Comparison of ENCODE assay signal across 25 mouse cellular contexts in the genomic region with DNA sequence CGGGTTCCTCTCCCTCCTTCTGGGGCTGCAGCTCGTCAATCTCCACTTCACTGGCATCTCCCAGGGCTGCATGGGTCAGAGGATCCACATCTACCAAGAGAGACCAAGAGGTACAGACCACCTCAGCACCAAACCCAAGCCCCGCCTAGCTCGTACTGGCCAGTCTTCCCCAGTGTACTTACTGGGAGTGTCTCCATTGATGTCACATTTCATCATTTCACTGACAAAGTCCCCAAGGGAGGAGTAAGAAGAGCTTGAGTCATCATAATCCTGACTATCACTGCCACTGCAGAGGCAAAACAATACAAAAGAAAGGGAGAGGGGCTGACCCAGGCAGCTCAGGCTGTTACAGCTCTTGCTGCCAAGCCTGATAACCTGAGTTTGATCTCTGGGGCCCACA. TPM values are rescaled to one million over a fixed set of nuclear protein-coding genes. Genes with fewer than 3 reads are reported as not detected.
DNase-seq lines count a peak whose midpoint lies in the region; ATAC-seq and TF ChIP-seq lines count a peak whose summit lies in the region.
"Had no signal": no experiment of that assay in that cellular context is flagged by ENCODE, and none has a peak within 500 bp of the region (broad histone marks: within the 10 kb centered on the region; RNA-seq: fewer than 3 reads in every experiment).

No protein-coding gene starts in this region.

- no peaks in the 10 kb centered on the region for H3K27me3 ChIP-seq in liver, embryonic 12.5 days (replicated peaks)
- no peaks in the 10 kb centered on the region for H3K27me3 ChIP-seq in liver, postnatal 0 days (ENCODE audit: insufficient read depth, low read length)
- H3K27me3 ChIP-seq in stomach, embryonic 14.5 days (ENCODE audit: control insufficient read depth, insufficient read depth, low read length), result no peaks in the 10 kb centered on the region
- no peaks in the 10 kb centered on the region for H3K27me3 ChIP-seq in stomach, postnatal 0 days (ENCODE audit: control insufficient read depth, insufficient read depth, low read length)
- no peaks in the 10 kb centered on the region for H3K27me3 ChIP-seq in forebrain, postnatal 0 days (ENCODE audit: insufficient read depth, low read length)
- H3K27me3 ChIP-seq: embryonic facial prominence, embryonic 13.5 days; embryonic facial prominence, embryonic 15.5 days; forebrain, embryonic 12.5 days had no signal

- H3K4me2 ChIP-seq in liver, embryonic 12.5 days, result no peak overlapping the region
- H3K4me2 ChIP-seq in liver, postnatal 0 days (ENCODE audit: low read depth, low read length), result no peak overlapping the region
- no peak overlapping the region for H3K4me2 ChIP-seq in stomach, embryonic 14.5 days (replicated peaks; ENCODE audit: low read depth, low read length)
- H3K4me2 ChIP-seq in stomach, postnatal 0 days (replicated peaks; ENCODE audit: low read depth), result no peak overlapping the region
- no peak overlapping the region for H3K4me2 ChIP-seq in forebrain, postnatal 0 days (ENCODE audit: low read depth)
- H3K4me2 ChIP-seq: embryonic facial prominence, embryonic 13.5 days; embryonic facial prominence, embryonic 15.5 days; forebrain, embryonic 12.5 days had no signal

- H3K4me1 ChIP-seq in liver, embryonic 12.5 days, result peaks cover 31% of the 10 kb centered on the region
- no peaks in the 10 kb centered on the region for H3K4me1 ChIP-seq in liver, postnatal 0 days (ENCODE audit: insufficient read depth)
- H3K4me1 ChIP-seq in stomach, embryonic 14.5 days (ENCODE audit: control insufficient read depth, insufficient read depth, low read length), result no peaks in the 10 kb centered on the region
- no peaks in the 10 kb centered on the region for H3K4me1 ChIP-seq in stomach, postnatal 0 days (replicated peaks; ENCODE audit: control insufficient read depth, insufficient read depth)
- H3K4me1 ChIP-seq in forebrain, postnatal 0 days (ENCODE audit: insufficient read depth), result no peaks in the 10 kb centered on the region
- H3K4me1 ChIP-seq: embryonic facial prominence, embryonic 13.5 days; embryonic facial prominence, embryonic 15.5 days; forebrain, embryonic 10.5 days; forebrain, embryonic 12.5 days had no signal

- 64% methylated on average over 4 of the region's 4 CpGs for WGBS in liver, embryonic 12.5 days (ENCODE audit: insufficient replicate concordance)
- WGBS in liver, postnatal 0 days (ENCODE audit: insufficient replicate concordance), result 81% methylated on average over 4 of the region's 4 CpGs
- WGBS in stomach, embryonic 14.5 days, result 66% methylated on average over 4 of the region's 4 CpGs
- 56% methylated on average over 4 of the region's 4 CpGs for WGBS in stomach, postnatal 0 days
- WGBS in forebrain, postnatal 0 days, result 76% methylated on average over 4 of the region's 4 CpGs

- H3K9ac ChIP-seq in liver, embryonic 12.5 days, result no peak overlapping the region
- no peak overlapping the region for H3K9ac ChIP-seq in liver, postnatal 0 days (replicated peaks)
- no peak overlapping the region for H3K9ac ChIP-seq in stomach, embryonic 14.5 days (replicated peaks; ENCODE audit: low read depth, low read length)
- no peak overlapping the region for H3K9ac ChIP-seq in stomach, postnatal 0 days (ENCODE audit: low read length)
- no peak overlapping the region for H3K9ac ChIP-seq in forebrain, postnatal 0 days
- H3K9ac ChIP-seq: embryonic facial prominence, embryonic 13.5 days; embryonic facial prominence, embryonic 15.5 days; forebrain, embryonic 12.5 days had no signal

- DNase-seq in liver, postnatal 0 days, result no peak
- peak; percentile 79 for DNase-seq in MN1 (ENCODE audit: low spot score)
- DNase-seq in stomach, postnatal 0 days (ENCODE audit: low spot score), result no peak
- DNase-seq in lung, postnatal 10 days, result no peak
- no peak for DNase-seq in forebrain, postnatal 0 days
- no peak for DNase-seq in layer of hippocampus, adult 9-11 months
- DNase-seq: adrenal gland, adult 8-10 months; adrenal gland, postnatal 14 days; adrenal gland, postnatal 36 days; cerebellum, adult 11-12 months; cerebellum, adult 2 months; cerebellum, adult 9-10 months; cerebellum, postnatal 14 days; cerebellum, postnatal 36 days; embryo, embryonic 11 days had no signal

- no peak overlapping the region for H3K4me3 ChIP-seq in liver, embryonic 12.5 days
- H3K4me3 ChIP-seq in liver, postnatal 0 days (ENCODE audit: low read depth, low read length), result no peak overlapping the region
- no peak overlapping the region for H3K4me3 ChIP-seq in stomach, embryonic 14.5 days (ENCODE audit: low read depth, low read length)
- H3K4me3 ChIP-seq in stomach, postnatal 0 days (ENCODE audit: low read depth, low read length), result no peak overlapping the region
- H3K4me3 ChIP-seq in forebrain, postnatal 0 days (ENCODE audit: low read depth, low read length), result no peak overlapping the region
- H3K4me3 ChIP-seq: embryonic facial prominence, embryonic 13.5 days; embryonic facial prominence, embryonic 15.5 days; erythroblast, embryonic 14.5 days; forebrain, embryonic 10.5 days; forebrain, embryonic 12.5 days had no signal

- H3K9me3 ChIP-seq in liver, embryonic 12.5 days (replicated peaks), result no peaks in the 10 kb centered on the region
- no peaks in the 10 kb centered on the region for H3K9me3 ChIP-seq in liver, postnatal 0 days (ENCODE audit: low read length)
- H3K9me3 ChIP-seq in stomach, embryonic 14.5 days (ENCODE audit: control insufficient read depth, low read depth, low read length), result no peaks in the 10 kb centered on the region
- no peaks in the 10 kb centered on the region for H3K9me3 ChIP-seq in stomach, postnatal 0 days (ENCODE audit: control insufficient read depth, low read length)
- H3K9me3 ChIP-seq in forebrain, postnatal 0 days (ENCODE audit: low read length), result no peaks in the 10 kb centered on the region
- H3K9me3 ChIP-seq: embryonic facial prominence, embryonic 13.5 days; embryonic facial prominence, embryonic 15.5 days; forebrain, embryonic 10.5 days; forebrain, embryonic 12.5 days had no signal

- no peak for TF ChIP-seq CTCF in liver, postnatal 0 days (IDR thresholded peaks at IDR 0.05; ENCODE audit: low read depth)
- no peak for TF ChIP-seq CTCF in stomach, postnatal 0 days (IDR thresholded peaks at IDR 0.05; ENCODE audit: low read depth)
- TF ChIP-seq CTCF in forebrain, postnatal 0 days (IDR thresholded peaks at IDR 0.05; ENCODE audit: low read depth), result no peak

- H3K36me3 ChIP-seq in liver, embryonic 12.5 days, result peaks cover 81% of the 10 kb centered on the region
- peaks cover 36% of the 10 kb centered on the region for H3K36me3 ChIP-seq in liver, postnatal 0 days (replicated peaks; ENCODE audit: insufficient read depth, low read length)
- peaks cover 20% of the 10 kb centered on the region for H3K36me3 ChIP-seq in stomach, embryonic 14.5 days (ENCODE audit: control insufficient read depth, insufficient read depth, low read length)
- H3K36me3 ChIP-seq in stomach, postnatal 0 days (ENCODE audit: control insufficient read depth, insufficient read depth, low read length), result peaks cover 5% of the 10 kb centered on the region; the same call in 1 of the 2 replicates
- H3K36me3 ChIP-seq in forebrain, postnatal 0 days (ENCODE audit: insufficient read depth), result peaks cover 90% of the 10 kb centered on the region

- TF ChIP-seq EP300 in liver, postnatal 0 days (IDR thresholded peaks at IDR 0.05; ENCODE audit: low read depth), result no peak
- TF ChIP-seq EP300 in stomach, postnatal 0 days (optimal IDR thresholded peaks at IDR 0.05), result no peak

- ATAC-seq in liver, embryonic 12.5 days, result 0 out of 2 replicates have a peak, but pooled peaks have one; percentile 21
- no peak for ATAC-seq in liver, postnatal 0 days
- ATAC-seq in stomach, embryonic 14.5 days (ENCODE audit: insufficient number of reproducible peaks, insufficient read depth, low FRiP score, low read depth), result 0 out of 2 replicates have a peak, but pooled peaks have one; percentile 10
- ATAC-seq in stomach, postnatal 0 days (ENCODE audit: low FRiP score, low TSS enrichment), result peak; percentile 62; the same call in 1 of the 2 replicates
- no peak for ATAC-seq in forebrain, postnatal 0 days
- ATAC-seq: forebrain, embryonic 14.5 days; forebrain, embryonic 16.5 days had no signal

- no peak overlapping the region for H3K27ac ChIP-seq in liver, embryonic 12.5 days
- no peak overlapping the region for H3K27ac ChIP-seq in liver, postnatal 0 days (ENCODE audit: low read depth)
- H3K27ac ChIP-seq in stomach, embryonic 14.5 days (ENCODE audit: low read length), result no peak overlapping the region
- no peak overlapping the region for H3K27ac ChIP-seq in stomach, postnatal 0 days (replicated peaks)
- H3K27ac ChIP-seq in forebrain, postnatal 0 days (ENCODE audit: low read depth, low read length), result no peak overlapping the region
- H3K27ac ChIP-seq: embryonic facial prominence, embryonic 13.5 days; embryonic facial prominence, embryonic 15.5 days; forebrain, embryonic 10.5 days; forebrain, embryonic 12.5 days had no signal

RNA-seq across cellular contexts. Expression of gene Madd, which starts 16.0 kb away (rescaled TPM):
- 12.1 and 13.4 TPM in 2 replicates for polyA plus RNA-seq in liver, embryonic 12.5 days (2016; fragmentation: Nextera tagmentation; extraction: Ambion mirVana)
- 2.9 and 3.6 TPM in 2 replicates for polyA plus RNA-seq in liver, postnatal 0 days (2015; fragmentation: Nextera tagmentation; extraction: Ambion mirVana)
- 11.8 and 19.7 TPM in 2 replicates for polyA plus RNA-seq in stomach, embryonic 14.5 days (2014; fragmentation: Nextera tagmentation; extraction: Ambion mirVana)
- polyA plus RNA-seq in stomach, postnatal 0 days (2015; fragmentation: Nextera tagmentation; extraction: Ambion mirVana), result 7.5 and 8.7 TPM in 2 replicates
- total RNA-seq in forebrain, postnatal 0 days (2014; rRNA removed), result 48.9 and 50.0 TPM in 2 replicates
- polyA plus RNA-seq in forebrain, postnatal 0 days (2015; fragmentation: Nextera tagmentation; extraction: Ambion mirVana), result 20.4 and 28.5 TPM in 2 replicates

RNA-seq across cellular contexts. Expression of gene Nr1h3, which starts 35.0 kb away (rescaled TPM):
- polyA plus RNA-seq in liver, embryonic 12.5 days (2016; fragmentation: Nextera tagmentation; extraction: Ambion mirVana), result 12.9 and 13.5 TPM in 2 replicates
- 30.0 and 31.0 TPM in 2 replicates for polyA plus RNA-seq in liver, postnatal 0 days (2015; fragmentation: Nextera tagmentation; extraction: Ambion mirVana)
- 0.36 and 1.4 TPM in 2 replicates for polyA plus RNA-seq in stomach, embryonic 14.5 days (2014; fragmentation: Nextera tagmentation; extraction: Ambion mirVana)
- polyA plus RNA-seq in stomach, postnatal 0 days (2015; fragmentation: Nextera tagmentation; extraction: Ambion mirVana), result 1.8 and 2.2 TPM in 2 replicates
- total RNA-seq in forebrain, postnatal 0 days (2014; rRNA removed), result 1.5 and 3.4 TPM in 2 replicates
- 1.6 and 1.8 TPM in 2 replicates for polyA plus RNA-seq in forebrain, postnatal 0 days (2015; fragmentation: Nextera tagmentation; extraction: Ambion mirVana)

RNA-seq across cellular contexts. Expression of gene Acp2, which starts 35.1 kb away (rescaled TPM):
- 9.6 and 10.3 TPM in 2 replicates for polyA plus RNA-seq in liver, embryonic 12.5 days (2016; fragmentation: Nextera tagmentation; extraction: Ambion mirVana)
- polyA plus RNA-seq in liver, postnatal 0 days (2015; fragmentation: Nextera tagmentation; extraction: Ambion mirVana), result 13.0 and 14.1 TPM in 2 replicates
- polyA plus RNA-seq in stomach, embryonic 14.5 days (2014; fragmentation: Nextera tagmentation; extraction: Ambion mirVana), result 26.5 and 32.3 TPM in 2 replicates
- polyA plus RNA-seq in stomach, postnatal 0 days (2015; fragmentation: Nextera tagmentation; extraction: Ambion mirVana), result 11.6 and 13.5 TPM in 2 replicates
- 32.9 and 39.4 TPM in 2 replicates for total RNA-seq in forebrain, postnatal 0 days (2014; rRNA removed)
- 24.4 and 32.2 TPM in 2 replicates for polyA plus RNA-seq in forebrain, postnatal 0 days (2015; fragmentation: Nextera tagmentation; extraction: Ambion mirVana)

RNA-seq across cellular contexts. Expression of gene Mybpc3, which starts 49.7 kb away (rescaled TPM):
- 0.23 and 0.39 TPM in 2 replicates for polyA plus RNA-seq in liver, embryonic 12.5 days (2016; fragmentation: Nextera tagmentation; extraction: Ambion mirVana)
- polyA plus RNA-seq in liver, postnatal 0 days (2015; fragmentation: Nextera tagmentation; extraction: Ambion mirVana), result 0.04 TPM in 2 replicates
- polyA plus RNA-seq in stomach, embryonic 14.5 days (2014; fragmentation: Nextera tagmentation; extraction: Ambion mirVana), result 0.35 and 0.42 TPM in 2 replicates
- 0.02 and 0.07 TPM in 2 replicates for polyA plus RNA-seq in stomach, postnatal 0 days (2015; fragmentation: Nextera tagmentation; extraction: Ambion mirVana)
- total RNA-seq in forebrain, postnatal 0 days (2014; rRNA removed), result 0.38 TPM in 1 of 2 replicates, not detected in the other
- polyA plus RNA-seq in forebrain, postnatal 0 days (2015; fragmentation: Nextera tagmentation; extraction: Ambion mirVana), result 0.04 TPM in 1 of 2 replicates, not detected in the other
- total RNA-seq: adrenal gland, postnatal 14 days; adrenal gland, postnatal 36 days had no signal
- polyA plus RNA-seq: C2C12; erythroblast, embryonic 14.5 days; forebrain, embryonic 10.5 days; forebrain, embryonic 14.5 days; forebrain, embryonic 16.5 days had no signal

Comparison
In these comparisons a context has a peak if more than half of its experiments do, and no peak if none do; other contexts are left out.
1. ATAC-seq: peak in liver, embryonic 12.5 days (single experiment), stomach, embryonic 14.5 days (single experiment) and stomach, postnatal 0 days (single experiment); none in liver, postnatal 0 days (single experiment) and forebrain, postnatal 0 days (single experiment).